Mouse (Mus musculus): ENCODE results near the gene Ifitm6. TPM values are rescaled to one million over a fixed set of nuclear protein-coding genes. Genes with fewer than 3 reads are reported as not detected.
A peak's percentile ranks its signal among the peaks of the same experiment; 100 is the strongest.
"Not testable (repeated sequence)": the region's sequence is repeated elsewhere in the genome, so short reads cannot be mapped to it uniquely, and the experiment has no call there.

The Ifitm6 gene
- 5.5 and 7.5 TPM in 2 replicates for polyA plus RNA-seq (2015; fragmentation: Nextera tagmentation; extraction: Ambion mirVana)

DNA sequence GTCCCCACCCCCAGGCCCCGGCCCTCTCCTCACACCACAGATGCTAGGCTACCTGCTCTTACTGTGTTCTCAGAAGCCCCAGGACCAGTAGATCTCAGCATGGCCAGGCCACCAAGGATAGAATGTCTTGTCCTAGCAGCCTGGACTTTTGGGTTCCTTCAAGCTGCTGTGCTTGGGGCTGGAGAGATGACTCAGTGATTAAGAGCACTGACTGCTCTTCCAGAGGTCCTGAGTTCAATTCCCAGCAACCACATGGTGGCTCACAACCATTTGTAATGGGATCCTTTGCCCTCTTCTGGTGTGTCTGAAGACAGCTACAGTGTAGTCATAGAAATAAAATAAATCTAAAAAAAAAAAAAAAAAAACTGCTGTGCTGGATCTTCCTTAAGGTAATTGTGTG is at the start of gene Ifitm6:
Gene Ifitm6 (minus strand): TSS at position 101 of the 400 bp plus-strand sequence.
- ATAC-seq (ENCODE audit: insufficient read depth, low FRiP score); H3K36me3 ChIP-seq (ENCODE audit: control insufficient read depth, insufficient read depth, low read length); H3K4me1 ChIP-seq (ENCODE audit: control insufficient read depth, insufficient read depth, low read length); H3K4me2 ChIP-seq (ENCODE audit: low read depth, low read length); H3K9me3 ChIP-seq (replicated peaks; ENCODE audit: control insufficient read depth, low read length); H3K9ac ChIP-seq (ENCODE audit: low read length); H3K4me3 ChIP-seq (replicated peaks; ENCODE audit: low read length); H3K27ac ChIP-seq (ENCODE audit: low read length); H3K27me3 ChIP-seq (ENCODE audit: control insufficient read depth, insufficient read depth, low read length): not testable (repeated sequence)
- WGBS = 73% methylated on average over 1 of the region's 1 CpGs

DNA sequence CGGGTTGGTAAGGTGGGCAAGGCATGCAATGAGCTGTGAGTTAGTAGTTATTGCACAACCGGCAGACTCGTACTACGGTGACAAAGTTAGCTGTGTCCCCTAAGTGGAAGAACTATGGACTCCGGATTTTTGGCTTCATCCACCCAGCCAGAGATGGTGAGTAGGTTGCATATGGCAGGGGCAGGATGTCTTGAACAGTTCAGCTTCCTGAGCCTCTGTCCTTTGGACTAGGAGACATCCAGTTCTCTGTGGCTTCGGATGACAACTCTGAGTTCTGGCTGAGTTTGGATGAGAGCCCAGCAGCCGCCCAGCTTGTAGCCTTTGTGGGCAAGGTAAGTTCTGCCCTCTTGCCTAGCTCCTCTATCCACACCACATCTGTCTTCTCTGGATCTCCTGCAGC is 46.9 kb upstream of the Ifitm6 start:
- H3K27me3 ChIP-seq (ENCODE audit: control insufficient read depth, insufficient read depth, low read length) = no peaks in the 10 kb centered on the region
- ATAC-seq (ENCODE audit: insufficient read depth, low FRiP score) = no peak
- peaks cover 6% of the 10 kb centered on the region for H3K4me1 ChIP-seq (ENCODE audit: control insufficient read depth, insufficient read depth, low read length)
- no peaks in the 10 kb centered on the region for H3K9me3 ChIP-seq (replicated peaks; ENCODE audit: control insufficient read depth, low read length)
- no peak overlapping the region for H3K9ac ChIP-seq (ENCODE audit: low read length)
- H3K4me3 ChIP-seq (replicated peaks; ENCODE audit: low read length) = no peak overlapping the region
- 81% methylated on average over 7 of the region's 7 CpGs for WGBS
- H3K27ac ChIP-seq (ENCODE audit: low read length) = no peak overlapping the region
- H3K4me2 ChIP-seq (ENCODE audit: low read depth, low read length) = no peak overlapping the region
- H3K36me3 ChIP-seq (ENCODE audit: control insufficient read depth, insufficient read depth, low read length) = no peaks in the 10 kb centered on the region

DNA sequence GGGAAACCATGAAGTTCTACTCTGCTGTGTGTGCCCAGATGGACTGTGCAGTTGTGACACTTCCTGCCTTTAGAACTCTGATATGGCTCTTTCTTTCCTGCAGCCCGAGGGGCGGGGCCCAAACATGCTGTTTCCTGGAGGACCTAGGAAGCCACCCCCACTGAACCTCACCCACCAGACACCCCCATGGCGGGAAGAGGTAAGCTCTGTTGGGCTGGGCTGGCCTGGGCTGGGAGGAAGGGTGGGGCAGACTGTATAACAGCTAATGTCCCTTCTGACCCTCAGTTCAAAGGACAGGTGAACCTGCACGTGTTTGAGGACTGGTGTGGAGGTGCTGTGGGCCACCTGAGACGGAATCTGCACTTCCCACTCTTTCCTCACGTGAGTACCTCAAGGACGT is 46.5 kb upstream of the Ifitm6 start:
- 0 out of 2 replicates have a peak, but pooled peaks have one; percentile 22 for ATAC-seq (ENCODE audit: insufficient read depth, low FRiP score)

DNA sequence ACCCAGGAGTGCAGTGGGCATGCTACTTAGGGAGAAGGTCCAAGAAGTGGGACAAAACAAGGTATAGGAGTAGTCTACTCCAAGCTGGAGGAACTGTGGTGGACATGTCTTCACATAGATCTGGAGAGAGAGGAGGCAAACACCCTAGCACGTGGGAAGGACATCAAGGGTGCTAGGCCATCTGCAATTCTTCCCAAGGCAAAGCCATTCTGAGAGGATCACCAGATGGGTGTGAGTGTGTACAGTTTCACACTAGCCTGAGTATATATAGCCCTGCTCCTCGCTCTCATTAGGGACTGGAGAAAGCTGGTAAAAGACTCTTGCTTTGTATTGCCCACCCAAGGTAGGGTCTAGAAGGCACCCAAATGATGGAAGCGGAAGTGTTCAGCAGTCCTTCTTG is 45.6 kb upstream of the Ifitm6 start:
- Histone ChIP-seq H3K9ac (ENCODE audit: low read length) (no peak overlapping the region), H3K27me3 (ENCODE audit: control insufficient read depth, insufficient read depth, low read length) (no peaks in the 10 kb centered on the region), H3K36me3 (ENCODE audit: control insufficient read depth, insufficient read depth, low read length) (no peaks in the 10 kb centered on the region), H3K9me3 (replicated peaks; ENCODE audit: control insufficient read depth, low read length) (no peaks in the 10 kb centered on the region), H3K27ac (ENCODE audit: low read length) (no peak overlapping the region), H3K4me1 (ENCODE audit: control insufficient read depth, insufficient read depth, low read length) (peaks cover 6% of the 10 kb centered on the region), H3K4me2 (ENCODE audit: low read depth, low read length) (no peak overlapping the region), H3K4me3 (replicated peaks; ENCODE audit: low read length) (no peak overlapping the region)
- WGBS = 82% methylated on average over 3 of the region's 3 CpGs
- ATAC-seq (ENCODE audit: insufficient read depth, low FRiP score) = no peak

More for the DNA sequence above, 46.5 kb upstream of the Ifitm6 start:
- Histone ChIP-seq H3K27me3 (ENCODE audit: control insufficient read depth, insufficient read depth, low read length) (no peaks in the 10 kb centered on the region), H3K27ac (ENCODE audit: low read length) (no peak overlapping the region), H3K4me3 (replicated peaks; ENCODE audit: low read length) (no peak overlapping the region), H3K4me1 (ENCODE audit: control insufficient read depth, insufficient read depth, low read length) (peaks cover 6% of the 10 kb centered on the region), H3K9ac (ENCODE audit: low read length) (no peak overlapping the region), H3K36me3 (ENCODE audit: control insufficient read depth, insufficient read depth, low read length) (no peaks in the 10 kb centered on the region), H3K4me2 (ENCODE audit: low read depth, low read length) (no peak overlapping the region), H3K9me3 (replicated peaks; ENCODE audit: control insufficient read depth, low read length) (no peaks in the 10 kb centered on the region)
- WGBS = 67% methylated on average over 7 of the region's 7 CpGs

DNA sequence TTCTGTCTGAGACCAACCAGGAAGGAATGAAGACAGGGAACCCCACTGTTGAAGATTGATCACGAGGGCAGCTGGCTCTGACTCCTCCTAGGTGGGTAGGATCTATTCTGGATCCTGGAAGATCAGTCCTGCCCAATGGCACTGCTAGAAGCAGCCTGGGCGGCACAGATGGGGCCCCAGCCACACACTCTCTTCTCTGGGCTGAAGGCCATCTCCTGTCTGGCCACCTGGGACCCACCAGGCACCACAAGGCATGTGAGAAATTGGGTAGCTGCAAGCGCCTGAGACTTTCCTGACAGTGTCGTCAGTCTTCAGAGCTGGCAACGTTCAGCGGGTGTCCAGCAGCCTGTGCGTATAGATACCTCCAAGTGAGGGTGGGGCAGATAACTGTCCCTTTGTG is 44.8 kb upstream of the Ifitm6 start:
- Histone ChIP-seq H3K4me1 (ENCODE audit: control insufficient read depth, insufficient read depth, low read length) (peaks cover 6% of the 10 kb centered on the region), H3K36me3 (ENCODE audit: control insufficient read depth, insufficient read depth, low read length) (no peaks in the 10 kb centered on the region), H3K27me3 (ENCODE audit: control insufficient read depth, insufficient read depth, low read length) (no peaks in the 10 kb centered on the region), H3K9me3 (replicated peaks; ENCODE audit: control insufficient read depth, low read length) (no peaks in the 10 kb centered on the region), H3K4me2 (ENCODE audit: low read depth, low read length) (no peak overlapping the region), H3K4me3 (replicated peaks; ENCODE audit: low read length) (no peak overlapping the region), H3K9ac (ENCODE audit: low read length) (no peak overlapping the region), H3K27ac (ENCODE audit: low read length) (no peak overlapping the region)
- WGBS = 70% methylated on average over 7 of the region's 7 CpGs
- ATAC-seq (ENCODE audit: insufficient read depth, low FRiP score) = no peak

DNA sequence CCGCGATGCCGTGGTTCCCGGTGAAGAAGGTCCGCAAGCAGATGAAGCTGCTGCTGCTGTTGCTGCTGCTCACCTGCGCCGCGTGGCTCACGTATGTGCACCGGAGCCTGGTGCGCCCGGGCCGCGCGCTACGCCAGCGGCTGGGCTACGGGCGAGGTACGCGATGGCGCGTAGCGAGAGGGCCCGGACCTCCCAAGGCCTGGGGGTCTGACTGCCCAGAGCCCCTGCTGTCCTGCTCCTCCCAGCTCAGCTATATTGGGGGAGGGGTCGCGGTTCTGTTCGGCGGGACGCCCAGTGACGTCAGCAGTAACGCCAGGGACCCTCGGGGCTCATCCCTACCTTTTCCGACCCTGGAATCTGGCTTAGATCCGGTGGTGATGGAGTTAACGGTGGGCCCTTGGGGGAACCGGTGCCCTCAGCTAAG is 43.6 kb upstream of the Ifitm6 start:
- H3K27ac ChIP-seq (ENCODE audit: low read length) = no peak overlapping the region
- peak overlapping the region; percentile 70 for H3K4me3 ChIP-seq (replicated peaks; ENCODE audit: low read length)
- no peaks in the 10 kb centered on the region for H3K9me3 ChIP-seq (replicated peaks; ENCODE audit: control insufficient read depth, low read length)
- H3K9ac ChIP-seq (ENCODE audit: low read length) = peak overlapping the region; percentile 78
- H3K36me3 ChIP-seq (ENCODE audit: control insufficient read depth, insufficient read depth, low read length) = no peaks in the 10 kb centered on the region
- peaks cover 6% of the 10 kb centered on the region for H3K4me1 ChIP-seq (ENCODE audit: control insufficient read depth, insufficient read depth, low read length)
- peak overlapping the region; percentile 98 for H3K4me2 ChIP-seq (ENCODE audit: low read depth, low read length)
- peak; percentile 33; the same call in 1 of the 2 replicates for ATAC-seq (ENCODE audit: insufficient read depth, low FRiP score)
- under 1% methylated on average over 37 of the region's 37 CpGs for WGBS
- no peaks in the 10 kb centered on the region for H3K27me3 ChIP-seq (ENCODE audit: control insufficient read depth, insufficient read depth, low read length)

DNA sequence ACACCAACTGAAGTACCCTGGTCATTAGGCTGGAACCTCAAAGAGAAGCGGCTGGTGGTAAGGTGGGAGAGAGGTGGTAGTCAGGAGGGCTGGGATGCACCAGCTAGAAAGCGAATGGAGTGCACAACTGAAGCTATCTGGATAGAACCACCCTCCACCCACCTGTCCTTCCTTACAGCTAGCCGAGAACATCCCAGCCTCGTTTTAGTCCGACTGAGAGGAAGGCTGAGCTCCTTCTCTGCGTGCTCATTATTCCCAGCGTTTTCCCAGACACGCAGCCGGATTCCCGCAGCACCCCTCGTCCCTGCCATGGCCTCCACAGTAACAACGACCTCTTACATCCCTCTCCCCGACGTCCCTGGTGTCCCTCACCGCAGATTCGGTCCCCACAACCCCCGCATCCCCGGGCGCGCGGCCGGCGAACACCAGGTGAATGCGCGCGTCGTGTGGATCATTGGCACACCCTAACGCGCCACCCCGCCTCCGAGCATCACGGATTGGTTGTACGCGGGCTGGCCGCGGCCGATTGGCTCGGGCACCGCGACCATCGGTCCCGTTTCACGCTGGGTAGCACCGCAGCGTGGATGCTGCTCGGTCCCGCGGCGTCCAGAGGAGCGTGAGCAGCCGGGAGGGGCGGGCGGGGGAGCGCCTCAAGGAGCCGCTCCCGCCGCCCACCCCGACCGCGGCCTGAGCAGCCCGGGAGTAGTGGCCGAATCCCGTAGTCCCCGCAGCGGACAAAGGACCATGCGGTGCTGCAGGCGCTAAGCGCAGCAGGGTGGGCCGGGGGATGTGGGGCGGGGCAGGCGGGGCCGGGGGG is 42.9 kb upstream of the Ifitm6 start, which contains the start of gene B4galnt4:
Gene B4galnt4 (plus strand): TSS at position 679 of the 817 bp plus-strand sequence.
- Histone ChIP-seq H3K27me3 (ENCODE audit: control insufficient read depth, insufficient read depth, low read length) (no peaks in the 10 kb centered on the region), H3K36me3 (ENCODE audit: control insufficient read depth, insufficient read depth, low read length) (no peaks in the 10 kb centered on the region), H3K4me3 (replicated peaks; ENCODE audit: low read length) (peak within 1 kb of the TSS; percentile 70), H3K27ac (ENCODE audit: low read length) (no peak within 1 kb of the TSS), H3K9me3 (replicated peaks; ENCODE audit: control insufficient read depth, low read length) (no peaks in the 10 kb centered on the region), H3K9ac (ENCODE audit: low read length) (peak within 1 kb of the TSS; percentile 78), H3K4me2 (ENCODE audit: low read depth, low read length) (peak within 1 kb of the TSS; percentile 98), H3K4me1 (ENCODE audit: control insufficient read depth, insufficient read depth, low read length) (peaks cover 6% of the 10 kb centered on the region)
- peak; percentile 91 for ATAC-seq (ENCODE audit: insufficient read depth, low FRiP score)
- WGBS = under 1% methylated on average over 72 of the region's 72 CpGs

DNA sequence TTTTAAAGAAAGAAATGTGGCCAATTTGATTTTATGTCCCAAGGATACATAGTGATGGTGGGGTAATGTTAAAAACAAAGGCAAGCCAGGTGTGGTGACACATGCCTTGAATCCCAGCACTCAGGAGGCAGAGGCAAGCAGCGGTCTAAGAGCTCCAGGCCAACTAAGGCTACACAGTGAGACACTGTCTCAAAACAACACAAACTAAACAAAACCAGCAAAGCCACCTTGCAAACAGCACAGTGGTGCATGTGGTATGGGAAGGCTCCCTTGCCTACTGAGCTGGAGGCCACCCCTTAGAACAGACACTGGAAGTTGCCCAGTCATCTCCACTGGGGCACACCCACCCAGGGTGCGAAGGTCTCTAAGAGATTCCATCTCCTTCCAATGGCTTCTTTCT is 42.2 kb upstream of the Ifitm6 start:
- peak overlapping the region; percentile 78 for H3K9ac ChIP-seq (ENCODE audit: low read length)
- peaks cover 6% of the 10 kb centered on the region for H3K4me1 ChIP-seq (ENCODE audit: control insufficient read depth, insufficient read depth, low read length)
- no peaks in the 10 kb centered on the region for H3K27me3 ChIP-seq (ENCODE audit: control insufficient read depth, insufficient read depth, low read length)
- no peak overlapping the region for H3K27ac ChIP-seq (ENCODE audit: low read length)
- ATAC-seq (ENCODE audit: insufficient read depth, low FRiP score) = no peak
- peak overlapping the region; percentile 98 for H3K4me2 ChIP-seq (ENCODE audit: low read depth, low read length)
- no peaks in the 10 kb centered on the region for H3K9me3 ChIP-seq (replicated peaks; ENCODE audit: control insufficient read depth, low read length)
- no peaks in the 10 kb centered on the region for H3K36me3 ChIP-seq (ENCODE audit: control insufficient read depth, insufficient read depth, low read length)
- peak overlapping the region; percentile 70; the same call in 1 of the 2 replicates for H3K4me3 ChIP-seq (replicated peaks; ENCODE audit: low read length)
- 72% methylated on average over 2 of the region's 2 CpGs for WGBS

DNA sequence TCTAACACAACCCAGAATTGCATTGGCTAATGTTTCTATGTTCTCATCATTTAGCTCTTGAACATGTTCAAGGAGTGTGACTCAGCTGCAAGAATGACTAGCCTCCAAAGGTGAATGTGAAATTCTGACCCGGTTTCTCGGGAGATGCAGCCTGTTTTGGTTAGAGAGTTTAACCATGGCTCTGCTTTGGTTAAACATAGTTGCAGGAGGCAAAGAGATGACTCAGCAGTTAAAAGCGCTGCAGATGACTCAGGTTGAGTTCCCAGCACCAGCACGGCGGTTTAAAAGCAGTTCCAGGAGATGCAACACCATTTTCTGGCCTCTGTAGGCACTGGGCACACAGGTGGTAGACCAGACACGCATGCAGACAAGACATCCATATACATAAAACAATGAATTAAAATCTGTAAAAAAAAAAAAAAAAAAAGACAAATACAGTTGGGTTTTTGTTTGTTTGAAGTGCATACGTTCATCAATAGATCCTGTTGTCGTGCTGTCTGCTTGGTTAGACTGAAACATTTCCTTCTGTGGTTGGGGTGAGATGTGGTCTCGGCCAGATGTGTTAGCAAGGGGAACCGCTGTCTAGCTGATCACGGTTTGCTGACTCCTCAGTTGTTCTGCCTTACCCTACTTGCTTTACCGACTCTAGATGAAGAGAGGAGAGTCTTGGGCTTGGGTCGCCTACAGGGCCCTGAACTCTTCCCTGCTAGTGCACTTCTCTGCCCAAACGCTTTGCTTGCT is 41.0 kb upstream of the Ifitm6 start:
- WGBS = 86% methylated on average over 14 of the region's 14 CpGs
- Histone ChIP-seq H3K4me1 (ENCODE audit: control insufficient read depth, insufficient read depth, low read length) (peaks cover 6% of the 10 kb centered on the region), H3K27me3 (ENCODE audit: control insufficient read depth, insufficient read depth, low read length) (no peaks in the 10 kb centered on the region), H3K27ac (ENCODE audit: low read length) (no peak overlapping the region), H3K9me3 (replicated peaks; ENCODE audit: control insufficient read depth, low read length) (no peaks in the 10 kb centered on the region), H3K4me2 (ENCODE audit: low read depth, low read length) (no peak overlapping the region), H3K9ac (ENCODE audit: low read length) (no peak overlapping the region), H3K36me3 (ENCODE audit: control insufficient read depth, insufficient read depth, low read length) (no peaks in the 10 kb centered on the region), H3K4me3 (replicated peaks; ENCODE audit: low read length) (no peak overlapping the region)
- no peak for ATAC-seq (ENCODE audit: insufficient read depth, low FRiP score)
